Mouse (Mus musculus) intestine, embryonic 14.5 days (tissue): Measurements from ENCODE around the gene Lsp1. TPM values are rescaled to one million over a fixed set of nuclear protein-coding genes. Genes with fewer than 3 reads are reported as not detected.

Source experiments
- ATAC-seq: fragments of 200-750 bp; cut with Nextera tagmentation; replicated peaks from 2 replicates; pipeline ENCODE4 v1.8.0; 2017; ENCODE audit warnings: low read depth, moderate number of reproducible peaks, moderate TSS enrichment, moderate library complexity; ENCODE audit not compliant: low FRiP score, low TSS enrichment
- DNase-seq: peaks from one replicate; pipeline ENCODE4 v3.0.0-alpha.2; 2018; ENCODE audit warnings: low spot score
- H3K27ac ChIP-seq: fragments of 300-500 bp; sonication (generic); 2 replicates; pipeline ENCODE4 v1.5.1; 2014; ENCODE audit warnings: low read depth, mild to moderate bottlenecking, control low read depth
- H3K27me3 ChIP-seq: fragments of 300-500 bp; sonication (generic); replicated peaks from 2 replicates; pipeline ENCODE4 v1.6.1; 2014; ENCODE audit warnings: low read length, control low read depth; ENCODE audit not compliant: control insufficient read depth, insufficient read depth
- H3K36me3 ChIP-seq: fragments of 300-500 bp; sonication (generic); 2 replicates; pipeline ENCODE4 v1.6.1; 2014; ENCODE audit warnings: low read length, control low read depth; ENCODE audit not compliant: control insufficient read depth, insufficient read depth
- H3K4me1 ChIP-seq: fragments of 300-500 bp; sonication (generic); replicated peaks from 2 replicates; pipeline ENCODE4 v1.6.1; 2014; ENCODE audit warnings: low read length, control low read depth, mixed read lengths; ENCODE audit not compliant: control insufficient read depth, insufficient read depth
- H3K4me2 ChIP-seq: fragments of 300-500 bp; sonication (generic); 2 replicates; pipeline ENCODE4 v1.6.1; 2014; ENCODE audit warnings: low read length
- H3K4me3 ChIP-seq: fragments of 300-500 bp; sonication (generic); 2 replicates; pipeline ENCODE4 v1.5.1; 2014; ENCODE audit warnings: low read depth, low read length, control low read depth, mixed read lengths
- H3K9ac ChIP-seq: fragments of 300-500 bp; sonication (generic); 2 replicates; pipeline ENCODE4 v1.6.1; 2014; ENCODE audit warnings: mild to moderate bottlenecking, low read length
- H3K9me3 ChIP-seq: fragments of 300-500 bp; sonication (generic); 2 replicates; pipeline ENCODE4 v1.6.1; 2016; ENCODE audit warnings: low read length, control low read depth; ENCODE audit not compliant: control insufficient read depth
- WGBS: fragments of 180-500 bp; shearing (Covaris S2); extraction: QIAGEN DNeasy Blood & Tissue Kit; methylation state at CpG from one replicate; pipeline ENCODE4 v1.1.7; 2014; 5-methylcytosine and 5-hydroxymethylcytosine counted together
- polyA plus RNA-seq: library from polyadenylated mRNA; unstranded; fragments of >200 nt; fragmentation: Nextera tagmentation; extraction: Ambion mirVana; gene quantifications from 2 replicates; pipeline ENCODE4 v1.2.1, GENCODE M21; 2014

The Lsp1 gene
- polyA plus RNA-seq, 1 experiment from 2014 or later: 145 TPM

GRCm38 (mm10) chr7:142440657-142441114 is 19.9 kb upstream of the Lsp1 start:
- H3K27ac ChIP-seq: peak overlapping the region; percentile 80
- H3K27me3 ChIP-seq: no peaks in the 10 kb centered on the region
- H3K9ac ChIP-seq: peak overlapping the region; percentile 27; the same call in 1 of the 2 replicates
- no peaks in the 10 kb centered on the region for H3K36me3 ChIP-seq
- H3K4me3 ChIP-seq: no peak overlapping the region
- WGBS: 38% methylated on average over 5 of the region's 5 CpGs
- peak; percentile 77 for ATAC-seq
- H3K9me3 ChIP-seq: no peaks in the 10 kb centered on the region
- peak; percentile 77 for DNase-seq
- no peak overlapping the region for H3K4me2 ChIP-seq
- peaks cover 20% of the 10 kb centered on the region for H3K4me1 ChIP-seq

GRCm38 (mm10) chr7:142441585-142441984 is 19.0 kb upstream of the Lsp1 start, which contains the start of gene Tnni2:
TSS of gene Tnni2 (plus strand) at chr7:142441808.
- 75% methylated on average over 9 of the region's 9 CpGs for WGBS
- Histone ChIP-seq H3K4me2 (no peak within 1 kb of the TSS), H3K27ac (peak within 1 kb of the TSS; percentile 80), H3K4me1 (peaks cover 20% of the 10 kb centered on the region), H3K36me3 (no peaks in the 10 kb centered on the region), H3K27me3 (no peaks in the 10 kb centered on the region), H3K9ac (peak within 1 kb of the TSS; percentile 27; the same call in 1 of the 2 replicates), H3K9me3 (no peaks in the 10 kb centered on the region), H3K4me3 (no peak within 1 kb of the TSS)
- DNase-seq: no peak
- no peak for ATAC-seq

GRCm38 (mm10) chr7:142442081-142442907 is 18.3 kb upstream of the Lsp1 start:
- Histone ChIP-seq H3K9me3 (no peaks in the 10 kb centered on the region), H3K36me3 (no peaks in the 10 kb centered on the region), H3K4me3 (no peak overlapping the region), H3K4me1 (peaks cover 20% of the 10 kb centered on the region), H3K4me2 (no peak overlapping the region), H3K27ac (0 out of 2 replicates have a peak overlapping the region, but pooled peaks have one; percentile 34), H3K9ac (no peak overlapping the region), H3K27me3 (no peaks in the 10 kb centered on the region)
- DNase-seq (no peak), ATAC-seq (no peak)
- 67% methylated on average over 9 of the region's 9 CpGs for WGBS

- H3K4me3 ChIP-seq: no peak overlapping the region
- no peak overlapping the region for H3K4me2 ChIP-seq
- DNase-seq: no peak
- no peaks in the 10 kb centered on the region for H3K36me3 ChIP-seq
- peaks cover 20% of the 10 kb centered on the region for H3K4me1 ChIP-seq
- ATAC-seq: no peak
- no peak overlapping the region for H3K9ac ChIP-seq
- H3K9me3 ChIP-seq: no peaks in the 10 kb centered on the region
- 0 out of 2 replicates have a peak overlapping the region, but pooled peaks have one; percentile 34 for H3K27ac ChIP-seq
- no peaks in the 10 kb centered on the region for H3K27me3 ChIP-seq
- 98% methylated on average over 7 of the region's 7 CpGs for WGBS
Observed at GRCm38 (mm10) chr7:142442908-142443420, 17.6 kb upstream of the Lsp1 start.

GRCm38 (mm10) chr7:142443474-142443873 is 17.1 kb upstream of the Lsp1 start:
- no peak overlapping the region for H3K4me2 ChIP-seq
- DNase-seq (no peak), ATAC-seq (no peak)
- H3K27ac ChIP-seq: no peak overlapping the region
- 84% methylated on average over 5 of the region's 5 CpGs for WGBS
- H3K27me3 ChIP-seq: no peaks in the 10 kb centered on the region
- H3K36me3 ChIP-seq: no peaks in the 10 kb centered on the region
- H3K4me1 ChIP-seq: peaks cover 20% of the 10 kb centered on the region
- H3K9me3 ChIP-seq: no peaks in the 10 kb centered on the region
- H3K4me3 ChIP-seq: no peak overlapping the region
- no peak overlapping the region for H3K9ac ChIP-seq

- Histone ChIP-seq H3K4me1 (peaks cover 20% of the 10 kb centered on the region), H3K9ac (no peak overlapping the region), H3K4me2 (no peak overlapping the region), H3K27ac (no peak overlapping the region), H3K27me3 (no peaks in the 10 kb centered on the region), H3K4me3 (no peak overlapping the region), H3K9me3 (no peaks in the 10 kb centered on the region), H3K36me3 (no peaks in the 10 kb centered on the region)
- peak; percentile 34 for DNase-seq
- no peak for ATAC-seq
- WGBS: 97% methylated on average over 6 of the region's 6 CpGs
Observed at GRCm38 (mm10) chr7:142444171-142444570, 16.4 kb upstream of the Lsp1 start.

- peak; percentile 32 for DNase-seq
- ATAC-seq: no peak
- no peak overlapping the region for H3K4me2 ChIP-seq
- H3K4me3 ChIP-seq: no peak overlapping the region
- H3K36me3 ChIP-seq: no peaks in the 10 kb centered on the region
- H3K9me3 ChIP-seq: no peaks in the 10 kb centered on the region
- peaks cover 14% of the 10 kb centered on the region for H3K4me1 ChIP-seq
- WGBS: 91% methylated on average over 6 of the region's 6 CpGs
- H3K9ac ChIP-seq: no peak overlapping the region
- no peak overlapping the region for H3K27ac ChIP-seq
- H3K27me3 ChIP-seq: no peaks in the 10 kb centered on the region
Observed at GRCm38 (mm10) chr7:142445324-142445723, 15.3 kb upstream of the Lsp1 start.

GRCm38 (mm10) chr7:142446264-142446663 is 14.3 kb upstream of the Lsp1 start:
- Histone ChIP-seq H3K27me3 (no peaks in the 10 kb centered on the region), H3K9me3 (no peaks in the 10 kb centered on the region), H3K4me1 (peaks cover 7% of the 10 kb centered on the region; the same call in 1 of the 2 replicates), H3K4me2 (no peak overlapping the region), H3K4me3 (no peak overlapping the region), H3K27ac (no peak overlapping the region), H3K36me3 (no peaks in the 10 kb centered on the region), H3K9ac (no peak overlapping the region)
- 82% methylated on average over 4 of the region's 4 CpGs for WGBS
- DNase-seq (no peak), ATAC-seq (no peak)
